Mouse (Mus musculus) ES-Bruce4 (cell line): Measurements from ENCODE around the gene Fam180a. TPM values are rescaled to one million over a fixed set of nuclear protein-coding genes. Genes with fewer than 3 reads are reported as not detected.

Experiments
- H3K27ac ChIP-seq: 2 replicates; pipeline ENCODE4 v1.5.1; 2012; ENCODE audit warnings: low read length, inconsistent platforms; ENCODE audit not compliant: insufficient read depth
- H3K27me3 ChIP-seq: 2 replicates; pipeline ENCODE4 v1.6.1; 2012; ENCODE audit warnings: mild to moderate bottlenecking, low read length, inconsistent platforms; ENCODE audit not compliant: control insufficient read depth, poor library complexity, insufficient read depth, severe bottlenecking
- H3K36me3 ChIP-seq: 2 replicates; pipeline ENCODE4 v1.6.1; 2012; ENCODE audit warnings: inconsistent platforms, mild to moderate bottlenecking, low read length, moderate library complexity; ENCODE audit not compliant: control insufficient read depth, poor library complexity, insufficient read depth, severe bottlenecking
- H3K4me1 ChIP-seq: one replicate; pipeline ENCODE4 v1.8.1; 2011; ENCODE audit warnings: low read length; ENCODE audit not compliant: control insufficient read depth, insufficient read depth
- H3K4me3 ChIP-seq: 2 replicates; pipeline ENCODE4 v1.5.1; 2011; ENCODE audit warnings: low read depth, mild to moderate bottlenecking, low read length
- H3K9ac ChIP-seq: 2 replicates; pipeline ENCODE4 v1.6.1; 2012; ENCODE audit warnings: low read depth, mild to moderate bottlenecking, inconsistent platforms; ENCODE audit not compliant: poor library complexity, severe bottlenecking
- H3K9me3 ChIP-seq: replicated peaks from 2 replicates; pipeline ENCODE4 v1.6.1; 2012; ENCODE audit warnings: mild to moderate bottlenecking, low read length, inconsistent platforms; ENCODE audit not compliant: control insufficient read depth, poor library complexity, insufficient read depth, severe bottlenecking
- CTCF ChIP-seq: IDR thresholded peaks from one replicate; pipeline ENCODE4 v1.8.1; 2011; ENCODE audit warnings: low read depth, low read length
- EP300 ChIP-seq: IDR thresholded peaks from 2 replicates; pipeline ENCODE4 v1.6.1; 2011; ENCODE audit warnings: low read depth, low read length; ENCODE audit not compliant: insufficient read depth
- POLR2A ChIP-seq: IDR thresholded peaks from one replicate; pipeline ENCODE4 v1.8.1; 2011; ENCODE audit warnings: low read length; ENCODE audit not compliant: insufficient read depth
- polyA plus RNA-seq: library from polyadenylated mRNA; stranded (reverse); fragments of >200 nt; gene quantifications from 2 replicates; pipeline ENCODE4 v1.2.4, GENCODE M21; 2011; ENCODE audit warnings: low read depth; ENCODE audit not compliant: missing spikeins, insufficient read depth, insufficient read length

Gene Fam180a
- polyA plus RNA-seq, 1 experiment = not detected

- no peak for TF ChIP-seq CTCF
- no peak for TF ChIP-seq EP300
- no peak for TF ChIP-seq POLR2A
- H3K27me3 ChIP-seq = no peaks in the 10 kb centered on the region
- no peaks in the 10 kb centered on the region for H3K36me3 ChIP-seq
- peaks cover 12% of the 10 kb centered on the region for H3K4me1 ChIP-seq
- H3K27ac ChIP-seq = no peak overlapping the region
- peak overlapping the region; percentile 6; the same call in 1 of the 2 replicates for H3K9ac ChIP-seq
- H3K9me3 ChIP-seq = no peaks in the 10 kb centered on the region
- no peak overlapping the region for H3K4me3 ChIP-seq
Measured at GRCm38 (mm10) chr6:35354622-35354998, 28.7 kb upstream of the Fam180a start.

GRCm38 (mm10) chr6:35353846-35354621, 28.1 kb upstream of the Fam180a start:
- Histone ChIP-seq H3K4me1 (peaks cover 12% of the 10 kb centered on the region), H3K9ac (peak overlapping the region; percentile 6; the same call in 1 of the 2 replicates), H3K27ac (peak overlapping the region; percentile 17), H3K27me3 (no peaks in the 10 kb centered on the region), H3K4me3 (no peak overlapping the region; the same call in 1 of the 2 replicates), H3K36me3 (no peaks in the 10 kb centered on the region), H3K9me3 (no peaks in the 10 kb centered on the region)
- no peak for TF ChIP-seq POLR2A
- no peak for TF ChIP-seq CTCF
- no peak for TF ChIP-seq EP300

GRCm38 (mm10) chr6:35353416-35353815, 27.5 kb upstream of the Fam180a start:
- H3K27ac ChIP-seq = peak overlapping the region; percentile 17
- TF ChIP-seq POLR2A = no peak
- no peak for TF ChIP-seq EP300
- TF ChIP-seq CTCF = no peak
- H3K9ac ChIP-seq = peak overlapping the region; percentile 6; the same call in 1 of the 2 replicates
- no peaks in the 10 kb centered on the region for H3K27me3 ChIP-seq
- H3K9me3 ChIP-seq = no peaks in the 10 kb centered on the region
- H3K4me3 ChIP-seq = no peak overlapping the region
- H3K4me1 ChIP-seq = peaks cover 12% of the 10 kb centered on the region
- no peaks in the 10 kb centered on the region for H3K36me3 ChIP-seq

GRCm38 (mm10) chr6:35352867-35353266, 26.9 kb upstream of the Fam180a start:
- H3K36me3 ChIP-seq = no peaks in the 10 kb centered on the region
- no peak overlapping the region for H3K9ac ChIP-seq
- no peak overlapping the region for H3K27ac ChIP-seq
- no peaks in the 10 kb centered on the region for H3K9me3 ChIP-seq
- TF ChIP-seq EP300 (no peak), POLR2A (no peak), CTCF (no peak)
- no peaks in the 10 kb centered on the region for H3K27me3 ChIP-seq
- peaks cover 12% of the 10 kb centered on the region for H3K4me1 ChIP-seq
- no peak overlapping the region for H3K4me3 ChIP-seq

GRCm38 (mm10) chr6:35351826-35352225, 25.9 kb upstream of the Fam180a start:
- H3K27ac ChIP-seq = no peak overlapping the region
- no peaks in the 10 kb centered on the region for H3K36me3 ChIP-seq
- H3K9ac ChIP-seq = no peak overlapping the region
- TF ChIP-seq CTCF (no peak), POLR2A (no peak), EP300 (no peak)
- H3K4me3 ChIP-seq = no peak overlapping the region
- no peaks in the 10 kb centered on the region for H3K9me3 ChIP-seq
- H3K27me3 ChIP-seq = no peaks in the 10 kb centered on the region
- peaks cover 12% of the 10 kb centered on the region for H3K4me1 ChIP-seq

- Histone ChIP-seq H3K9me3 (no peaks in the 10 kb centered on the region), H3K4me3 (no peak overlapping the region), H3K36me3 (no peaks in the 10 kb centered on the region), H3K27ac (no peak overlapping the region), H3K27me3 (no peaks in the 10 kb centered on the region), H3K9ac (no peak overlapping the region), H3K4me1 (peaks cover 12% of the 10 kb centered on the region)
- no peak for TF ChIP-seq POLR2A
- no peak for TF ChIP-seq CTCF
Measured at GRCm38 (mm10) chr6:35349784-35350183, 23.8 kb upstream of the Fam180a start.
